Comparison of ENCODE assay signal across 8 mouse cellular contexts in genomic region chr15:36374732-36375548, GRCm38 (mm10).
DNase-seq lines count a peak whose midpoint lies in the region; ATAC-seq and TF ChIP-seq lines count a peak whose summit lies in the region.

No protein-coding gene starts in this region.

- peaks cover 18% of the 10 kb centered on the region for H3K4me1 ChIP-seq in hindbrain, embryonic 12.5 days
- peaks cover 13% of the 10 kb centered on the region; the same call in 1 of the 2 replicates for H3K4me1 ChIP-seq in lung, embryonic 14.5 days (ENCODE audit: insufficient read depth)
- peaks cover 17% of the 10 kb centered on the region for H3K4me1 ChIP-seq in olfactory bulb, adult 2 months (ENCODE audit: control insufficient read depth, insufficient read depth, low read length)

- peak; percentile 54; the same call in 1 of the 2 replicates for ATAC-seq in hindbrain, embryonic 12.5 days (ENCODE audit: low FRiP score)
- ATAC-seq in lung, embryonic 14.5 days (ENCODE audit: insufficient read depth), result peak; percentile 85

- H3K4me3 ChIP-seq in hindbrain, embryonic 12.5 days, result peak overlapping the region; percentile 33
- peak overlapping the region; percentile 39 for H3K4me3 ChIP-seq in lung, embryonic 14.5 days (ENCODE audit: low read depth, low read length)
- peak overlapping the region; percentile 39 for H3K4me3 ChIP-seq in olfactory bulb, adult 2 months (ENCODE audit: insufficient read depth, low read depth, low read length)

- peak; percentile 14 for DNase-seq in ES-CJ7 (ENCODE audit: low read depth, low spot score)
- DNase-seq in cerebellum, adult 8-10 months, result peak; percentile 81
- DNase-seq in forelimb bud, embryonic 11.5 days (ENCODE audit: low read depth, low spot score), result peak; percentile 52
- DNase-seq in layer of hippocampus, adult 9-11 months, result peak; percentile 86
- peak; percentile 79 for DNase-seq in lung, embryonic 14.5 days
- DNase-seq in thymus, postnatal 4 days, result peak; percentile 67

- H3K27me3 ChIP-seq in hindbrain, embryonic 12.5 days, result peaks cover 20% of the 10 kb centered on the region; the same call in 1 of the 2 replicates
- H3K27me3 ChIP-seq in lung, embryonic 14.5 days (ENCODE audit: insufficient read depth, low read length), result no peaks in the 10 kb centered on the region

- no peaks in the 10 kb centered on the region for H3K36me3 ChIP-seq in hindbrain, embryonic 12.5 days
- H3K36me3 ChIP-seq in lung, embryonic 14.5 days (ENCODE audit: insufficient read depth), result no peaks in the 10 kb centered on the region

- no peak overlapping the region; the same call in 1 of the 2 replicates for H3K27ac ChIP-seq in hindbrain, embryonic 12.5 days
- H3K27ac ChIP-seq in lung, embryonic 14.5 days (ENCODE audit: low read depth), result peak overlapping the region; percentile 93
- peak overlapping the region; percentile 16; the same call in 1 of the 2 replicates for H3K27ac ChIP-seq in olfactory bulb, adult 2 months (ENCODE audit: insufficient read depth, low read depth, low read length)

- TF ChIP-seq POLR2A in olfactory bulb, adult 2 months (IDR thresholded peaks at IDR 0.05; ENCODE audit: insufficient read depth, low read depth, low read length), result 0 out of 2 replicates have a peak, but pooled peaks have one; percentile 9

- 1% methylated on average over 20 of the region's 20 CpGs for WGBS in hindbrain, embryonic 12.5 days
- 2% methylated on average over 20 of the region's 20 CpGs for WGBS in lung, embryonic 14.5 days
- WGBS in olfactory bulb, adult 2 months, result 2% methylated on average over 20 of the region's 20 CpGs

- peak overlapping the region; percentile 51 for H3K9ac ChIP-seq in hindbrain, embryonic 12.5 days
- peak overlapping the region; percentile 41 for H3K9ac ChIP-seq in lung, embryonic 14.5 days

- TF ChIP-seq CTCF in lung, embryonic 14.5 days (IDR thresholded peaks at IDR 0.05; ENCODE audit: low read depth), result no peak
- no peak for TF ChIP-seq CTCF in olfactory bulb, adult 2 months (IDR thresholded peaks at IDR 0.05; ENCODE audit: insufficient read depth, low read depth, low read length)

- peak overlapping the region; percentile 82 for H3K4me2 ChIP-seq in hindbrain, embryonic 12.5 days (replicated peaks)
- peak overlapping the region; percentile 78 for H3K4me2 ChIP-seq in lung, embryonic 14.5 days

- no peaks in the 10 kb centered on the region; the same call in 1 of the 2 replicates for H3K9me3 ChIP-seq in hindbrain, embryonic 12.5 days (replicated peaks)
- no peaks in the 10 kb centered on the region for H3K9me3 ChIP-seq in lung, embryonic 14.5 days (ENCODE audit: low read depth, low read length)

Comparison
In these comparisons a context has a peak if more than half of its experiments do, and no peak if none do; other contexts are left out.
1. DNase-seq: peak in every context shown above with its lines; median percentile 86 in layer of hippocampus, adult 9-11 months; 81 in cerebellum, adult 8-10 months; 79 in lung, embryonic 14.5 days; 67 in thymus, postnatal 4 days; 52 in forelimb bud, embryonic 11.5 days; 14 in ES-CJ7.